Mouse (Mus musculus): ENCODE measurements around the gene Trim75. TPM values are rescaled to one million over a fixed set of nuclear protein-coding genes. Genes with fewer than 3 reads are reported as not detected.

Trim75 gene
- total RNA-seq, 2 experiments from 2014 or later = not detected

DNA sequence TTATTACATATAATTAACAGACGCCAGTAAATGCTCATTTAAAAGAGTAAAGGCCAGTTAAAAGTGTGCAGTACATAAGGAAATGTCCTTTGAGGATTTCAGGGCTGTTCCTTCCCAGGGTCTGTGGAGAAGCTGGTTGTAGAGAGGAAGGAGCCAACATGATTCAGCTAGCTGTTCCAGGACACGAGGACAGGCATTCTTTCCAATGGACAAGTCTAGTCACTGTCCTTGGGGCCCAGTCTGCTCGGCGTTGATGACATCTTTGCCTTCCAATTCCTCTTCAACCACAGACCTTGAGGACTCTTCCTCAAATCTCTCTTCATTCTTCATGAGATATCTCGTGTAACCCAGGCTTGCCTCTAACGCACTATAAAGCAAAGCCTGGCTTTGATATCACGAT, 42.0 kb downstream of the Trim75 start:
- DNase-seq (ENCODE audit: low spot score in 2 of 2) = peak in 1 of 2 experiments; percentile 33

DNA sequence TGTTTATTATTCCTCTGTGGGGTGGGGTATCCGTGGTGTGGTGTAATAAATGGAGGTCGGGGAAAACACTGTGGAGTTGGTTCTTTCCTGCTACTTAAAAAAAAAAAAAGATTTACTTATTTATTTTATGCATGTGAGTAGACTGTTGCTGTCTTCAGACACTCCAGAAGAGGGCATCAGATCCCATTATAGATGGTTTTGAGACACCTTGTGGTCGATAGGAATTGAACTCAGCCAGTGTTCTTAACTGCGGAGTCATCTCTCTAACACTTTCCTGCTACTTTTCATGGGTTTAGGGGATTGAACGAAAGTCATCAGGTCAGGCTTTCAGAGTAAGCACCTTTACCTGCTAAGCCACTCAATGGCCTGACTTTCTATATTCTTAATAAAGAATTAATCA, 42.8 kb downstream of the Trim75 start:
- no peak for DNase-seq (ENCODE audit: low spot score in 2 of 2)

DNA sequence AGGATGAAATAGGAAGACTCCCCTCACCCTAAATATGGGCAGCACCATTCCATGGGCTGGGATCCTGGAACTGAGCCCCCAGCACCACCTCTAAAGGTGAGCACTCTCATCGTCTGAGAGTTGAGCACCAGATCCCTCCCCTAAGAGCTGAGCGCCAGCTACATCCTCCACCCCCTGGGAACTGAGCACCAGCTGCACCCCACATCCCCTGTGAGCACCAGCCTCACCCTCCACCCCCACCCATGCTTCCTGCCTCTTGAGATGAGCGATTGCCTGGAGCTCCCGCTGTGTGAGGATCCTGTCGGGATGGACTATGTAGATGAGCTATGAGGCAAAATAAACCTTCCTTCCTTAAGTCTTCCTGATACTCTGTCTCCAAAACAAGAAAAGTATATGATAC, 44.7 kb downstream of the Trim75 start:
- no peak for DNase-seq (ENCODE audit: low spot score in 2 of 2)

DNA sequence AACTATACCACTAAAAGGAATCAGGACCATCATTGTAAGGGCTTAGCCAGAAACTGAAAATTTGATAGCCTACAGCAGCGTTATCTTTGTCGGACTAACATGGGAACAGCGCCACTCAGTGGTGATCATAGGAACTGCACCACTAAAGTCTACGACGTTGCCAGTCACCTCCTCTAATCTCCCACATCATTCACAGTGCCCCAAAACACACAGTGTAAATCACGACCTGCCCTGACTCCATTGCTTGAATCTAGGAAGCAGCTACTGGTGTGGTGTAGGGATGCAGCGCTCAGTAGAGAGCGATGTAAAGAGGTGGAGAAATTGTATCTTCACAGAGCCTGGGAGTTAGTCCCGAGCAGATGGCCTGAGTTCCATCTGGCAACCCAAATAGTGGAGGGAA, 46.1 kb downstream of the Trim75 start:
- peak; percentile 87 to 88 for DNase-seq (ENCODE audit: low spot score in 2 of 2)

DNA sequence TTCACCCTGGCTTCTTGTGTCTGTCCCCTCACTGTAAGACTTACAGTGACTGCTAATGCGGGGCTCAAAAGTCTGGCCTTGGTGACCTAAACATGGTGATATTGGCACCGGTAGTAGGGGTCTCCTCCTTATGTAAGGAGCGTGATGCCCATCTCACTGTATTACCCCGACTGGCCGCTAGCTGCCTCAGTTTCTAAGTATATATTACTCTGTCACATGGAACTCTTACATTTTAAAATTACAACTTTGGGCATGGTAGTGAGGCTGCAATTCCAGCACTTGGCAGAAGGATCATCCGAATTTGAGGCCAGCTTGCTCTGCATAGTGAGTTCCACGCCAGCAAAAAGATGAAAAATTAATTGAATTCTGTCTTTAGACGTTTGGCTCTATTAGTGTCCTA, 46.6 kb downstream of the Trim75 start:
- DNase-seq (ENCODE audit: low spot score in 2 of 2) = no peak

DNA sequence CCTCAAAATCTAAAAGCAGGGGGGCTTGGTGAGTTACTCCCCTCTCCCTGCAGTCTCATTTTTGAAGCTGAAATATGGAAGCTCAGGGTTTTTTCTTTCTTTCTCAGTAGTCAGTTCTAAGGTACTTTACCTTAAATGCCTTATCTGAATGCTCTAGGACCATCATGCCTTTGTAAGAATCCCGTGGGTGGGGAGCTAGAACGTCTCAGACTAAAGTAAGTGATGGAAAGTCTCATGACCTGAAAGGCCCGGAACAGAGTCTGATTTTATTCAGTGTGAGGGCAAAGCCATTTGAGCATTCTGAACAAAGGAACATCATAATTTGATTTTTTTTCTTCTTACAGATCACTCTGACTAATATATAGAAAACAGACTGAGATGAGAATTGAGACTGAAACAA, 52.6 kb downstream of the Trim75 start:
- DNase-seq (ENCODE audit: low spot score in 2 of 2) = no peak

Other genes with a start within 250 kb of the Trim75 start
- 10 to 100 TPM; 53.2 to 76.0 TPM for gene Klhl2, start 137.8 kb downstream of the Trim75 start, total RNA-seq (2021)
- 10 to 100 TPM; 32.4 to 50.5 TPM for gene Tmem192, start 40.6 kb downstream of the Trim75 start, total RNA-seq (2021)
- not detected for gene Trim61, start 30.7 kb upstream of the Trim75 start, total RNA-seq (2021)
- not detected for gene Trim60, start 30.8 kb upstream of the Trim75 start, total RNA-seq (2021)
- gene Apela, start 49.5 kb upstream of the Trim75 start, total RNA-seq (2021) = not detected
- not detected for gene Gm10663, start 87.2 kb upstream of the Trim75 start, total RNA-seq (2021)
- not detected for gene BC030870, start 141.7 kb upstream of the Trim75 start, total RNA-seq (2021)

Data from adrenal gland, adult 18-20 months (tissue).